Mouse (Mus musculus) brain, embryonic 18.5 days (tissue): ENCODE data around the gene Cdk5rap3.

ENCODE experiments used
- DNase-seq: peaks from one replicate; pipeline ENCODE4 v3.0.0-alpha.2; 2012; ENCODE audit warnings: low read depth, low spot score

Cdk5rap3 gene

DNA sequence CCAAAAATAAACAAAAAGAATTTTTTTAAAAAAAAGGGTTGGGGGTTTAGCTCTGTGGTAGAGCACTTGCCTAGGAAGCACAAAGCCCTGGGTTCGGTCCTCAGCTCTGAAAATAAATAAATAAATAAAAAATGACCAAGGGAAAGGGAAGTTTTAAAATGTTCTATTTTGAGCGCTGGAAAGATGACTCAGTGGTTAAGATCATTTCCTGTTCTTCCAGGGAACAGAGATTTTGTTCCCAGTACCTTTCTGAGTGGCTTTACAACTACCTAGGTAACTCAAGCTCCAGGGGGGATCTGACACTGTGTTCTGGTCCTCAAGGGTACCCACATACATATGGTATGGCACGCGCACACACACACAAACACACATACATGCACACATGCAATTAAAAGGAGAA is 20.4 kb downstream of the Cdk5rap3 start:
- DNase-seq: no peak

- no peak for DNase-seq
Measured at GRCm38 (mm10) chr11:96893203-96893842, 23.0 kb downstream of the Cdk5rap3 start.

- no peak for DNase-seq
Measured at GRCm38 (mm10) chr11:96891784-96892527, 24.3 kb downstream of the Cdk5rap3 start.

GRCm38 (mm10) chr11:96886942-96887546 is 29.3 kb downstream of the Cdk5rap3 start:
- no peak for DNase-seq

DNA sequence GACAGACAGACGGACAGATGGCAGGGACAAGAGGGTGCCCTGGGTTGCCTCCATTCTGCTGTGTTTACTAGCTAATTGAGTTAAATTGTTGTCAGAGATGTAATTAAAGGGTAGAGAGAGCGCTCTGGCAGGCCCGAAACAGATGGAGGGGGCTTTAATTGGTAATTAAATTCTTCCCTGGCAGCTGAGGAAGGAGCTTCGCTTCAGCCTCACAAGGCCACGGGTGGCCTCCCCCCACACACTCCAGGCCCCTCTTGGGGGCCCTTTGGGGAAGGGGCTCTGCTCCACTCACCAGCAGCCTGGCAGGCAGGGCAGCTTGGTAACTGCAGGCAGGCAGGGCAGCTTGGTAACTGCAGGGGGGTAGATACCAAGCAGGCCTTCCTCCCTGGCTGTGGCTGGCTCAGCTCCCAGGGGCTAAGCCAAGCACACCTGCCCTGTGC is 30.4 kb downstream of the Cdk5rap3 start:
- no peak for DNase-seq

DNA sequence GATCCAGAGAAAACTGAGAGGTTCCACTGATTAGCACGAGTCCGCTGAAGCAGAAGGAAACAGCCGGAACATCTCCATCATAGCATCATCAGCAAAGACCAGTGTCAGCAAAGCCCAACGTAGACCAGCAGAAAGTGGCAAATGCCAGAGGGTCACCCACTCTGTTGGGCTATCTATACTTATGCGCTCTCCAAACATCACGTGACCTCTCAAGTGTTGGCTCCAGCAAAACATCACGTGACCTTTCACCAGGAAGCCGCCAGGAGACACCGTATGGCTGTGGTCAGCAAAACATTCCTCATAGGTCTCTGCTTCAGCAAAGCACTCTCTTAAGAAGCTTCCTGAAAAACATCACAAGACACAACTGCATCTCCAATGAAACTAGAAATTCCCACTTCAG is 36.0 kb downstream of the Cdk5rap3 start:
- no peak for DNase-seq

- no peak for DNase-seq
Measured at GRCm38 (mm10) chr11:96879359-96879758, 36.9 kb downstream of the Cdk5rap3 start.

DNA sequence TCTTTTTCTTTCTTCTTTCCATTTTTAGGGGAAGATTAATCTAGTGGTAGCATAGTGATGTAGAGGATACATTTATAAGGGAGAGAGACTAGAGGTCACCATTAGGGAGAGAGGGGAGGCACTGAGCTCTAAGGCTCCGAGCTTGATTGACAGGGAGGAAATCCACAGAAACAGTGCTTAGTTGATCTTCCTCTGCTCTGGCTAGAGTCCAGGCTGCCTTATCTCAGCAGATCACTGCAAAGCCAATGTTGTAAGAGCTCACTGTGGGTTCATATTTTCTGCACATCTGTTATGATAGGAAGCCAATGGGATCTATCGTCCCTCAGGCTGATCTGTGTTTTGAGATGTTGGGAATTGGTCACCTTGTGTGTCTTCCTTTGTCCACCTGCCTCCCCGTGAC is 37.6 kb downstream of the Cdk5rap3 start:
- no peak for DNase-seq

GRCm38 (mm10) chr11:96877071-96877470 is 39.2 kb downstream of the Cdk5rap3 start:
- DNase-seq: no peak

- no peak for DNase-seq
Measured at GRCm38 (mm10) chr11:96876300-96877040, 39.8 kb downstream of the Cdk5rap3 start.

- DNase-seq: peak; percentile 73
Measured at GRCm38 (mm10) chr11:96875745-96876144, 40.6 kb downstream of the Cdk5rap3 start.

GRCm38 (mm10) chr11:96875270-96875669 is 41.0 kb downstream of the Cdk5rap3 start:
- no peak for DNase-seq

DNA sequence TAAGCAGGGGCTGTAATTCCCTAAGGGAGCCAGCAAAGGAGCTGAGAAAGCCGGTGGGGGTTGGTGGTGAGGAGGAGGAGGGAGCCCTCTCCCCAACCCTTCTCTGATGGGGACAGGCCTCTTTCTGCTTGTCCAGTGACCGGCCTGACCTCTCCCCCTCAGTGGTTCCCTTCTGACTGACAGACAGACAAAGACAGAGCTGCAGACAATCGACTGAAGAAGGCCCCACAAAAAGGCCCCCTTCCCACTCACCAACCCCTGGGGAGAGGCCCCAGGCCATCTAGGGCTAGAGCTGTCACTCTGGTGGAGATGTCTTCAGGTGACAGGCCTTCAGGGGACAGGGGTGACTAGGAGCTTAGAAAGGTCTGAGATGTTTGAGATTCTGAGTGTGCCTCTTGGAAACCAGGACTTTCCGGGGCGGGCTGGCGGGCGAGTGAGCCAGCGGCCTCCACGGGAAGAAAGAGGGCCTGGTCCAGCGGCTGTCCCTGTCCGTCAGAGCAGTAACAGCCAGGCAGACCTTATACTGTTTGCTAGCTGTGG is 42.6 kb downstream of the Cdk5rap3 start:
- DNase-seq: no peak

DNA sequence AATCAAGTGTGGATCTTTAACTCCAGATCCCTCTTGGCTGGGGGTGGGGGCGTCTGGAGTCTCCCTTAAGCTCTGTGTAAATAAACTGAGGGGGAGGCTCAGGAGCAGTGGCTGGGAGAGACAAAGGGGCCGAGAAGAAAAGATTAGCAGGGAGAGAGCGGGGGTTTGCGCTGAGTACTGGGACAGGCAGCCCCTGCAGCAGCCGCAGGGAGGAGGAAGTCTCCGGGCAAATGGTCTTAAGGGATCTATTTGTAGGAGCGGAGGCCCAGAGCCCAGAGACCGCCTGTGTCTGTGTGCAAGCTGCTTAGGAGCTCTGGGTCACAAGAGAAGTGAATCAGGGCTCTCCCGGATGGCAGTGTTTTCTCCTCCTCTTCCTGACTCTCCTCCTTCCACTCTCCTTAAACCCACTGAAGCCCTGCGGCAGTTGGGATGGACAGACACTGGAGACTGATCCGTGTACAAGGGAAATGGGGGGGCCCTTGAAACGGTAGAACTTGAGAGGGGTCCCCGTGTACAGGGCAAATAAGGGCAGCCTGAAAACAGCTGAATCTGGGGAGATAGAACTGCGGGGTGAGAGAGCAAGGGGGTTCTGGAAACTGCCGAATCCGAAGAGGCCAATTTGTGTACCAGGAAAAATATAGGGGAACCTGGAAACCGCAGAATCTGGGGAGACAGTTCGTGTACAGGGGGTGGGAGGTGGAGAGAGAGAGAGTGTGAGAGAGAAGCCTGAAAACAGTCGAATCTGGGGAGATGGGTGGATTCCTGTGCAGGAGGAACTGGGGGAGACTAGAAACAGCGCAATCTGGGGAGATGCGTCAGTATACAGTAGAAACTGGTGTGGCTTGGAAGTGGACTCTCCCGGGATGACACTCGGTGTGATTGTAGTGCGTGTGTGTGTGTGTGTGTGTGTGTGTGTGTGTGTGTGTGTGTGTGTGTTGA is 43.6 kb downstream of the Cdk5rap3 start:
- no peak for DNase-seq

- DNase-seq: no peak
Measured at GRCm38 (mm10) chr11:96867149-96867548, 49.1 kb downstream of the Cdk5rap3 start.

DNA sequence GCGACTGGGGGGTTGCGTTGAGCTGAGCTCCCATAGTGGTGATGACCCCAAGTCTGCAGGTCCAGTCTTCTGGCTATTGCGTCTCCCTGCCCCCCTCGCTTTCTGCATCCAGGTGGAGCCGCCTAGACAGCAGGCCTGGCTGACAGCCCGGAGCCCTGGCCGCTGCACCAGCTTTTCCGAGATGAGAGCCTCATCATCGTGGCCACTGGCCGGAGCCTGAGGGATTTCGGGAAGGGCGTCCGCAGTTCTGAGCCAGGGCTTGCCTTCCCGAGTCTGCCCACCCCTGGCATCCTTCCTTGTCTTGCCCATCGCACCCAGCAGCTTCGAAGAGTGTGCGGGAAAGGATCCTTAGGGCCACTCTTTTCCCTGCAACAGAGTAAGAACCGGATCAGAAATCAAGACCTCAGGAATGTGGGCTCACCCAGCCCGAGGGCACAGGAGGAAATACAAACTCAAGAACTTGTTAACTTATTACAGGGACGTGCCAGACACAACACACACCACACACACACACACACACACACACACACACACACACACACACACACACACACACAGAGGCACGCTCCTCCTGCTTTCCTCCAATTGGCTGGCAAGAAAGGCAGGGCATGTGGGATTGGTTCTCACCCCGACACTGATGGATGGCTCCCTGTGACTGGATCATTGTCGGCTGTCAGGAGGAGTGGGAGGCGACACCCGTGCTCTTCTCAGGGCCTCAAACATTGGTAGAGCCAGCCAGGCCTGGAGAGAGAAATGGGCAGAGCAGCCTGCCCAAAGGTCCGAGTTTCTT is 52.9 kb downstream of the Cdk5rap3 start:
- DNase-seq: no peak

DNA sequence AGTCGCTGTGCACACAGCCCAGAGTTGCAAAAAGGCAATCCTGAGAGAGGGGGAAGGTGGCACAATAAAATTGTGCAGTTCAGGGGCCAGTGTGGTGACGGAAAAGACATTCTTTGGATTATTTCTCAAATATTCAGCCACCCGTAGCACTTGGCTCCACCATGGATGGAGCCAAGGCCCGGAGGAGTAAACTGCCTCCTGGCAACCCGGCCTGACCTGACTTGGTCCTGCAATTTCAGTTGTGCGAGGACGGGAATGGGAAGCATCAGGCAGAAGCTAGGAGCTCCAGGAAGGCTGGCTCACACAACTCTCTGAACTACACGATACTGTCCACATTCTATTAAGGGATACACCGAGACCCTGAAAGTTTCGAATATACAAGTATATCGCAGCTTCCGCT is 53.8 kb downstream of the Cdk5rap3 start:
- DNase-seq: no peak

GRCm38 (mm10) chr11:96861878-96862289 is 54.4 kb downstream of the Cdk5rap3 start:
- DNase-seq: peak; percentile 84

- DNase-seq: no peak
Measured at GRCm38 (mm10) chr11:96861446-96861845, 54.9 kb downstream of the Cdk5rap3 start.

- no peak for DNase-seq
Measured at GRCm38 (mm10) chr11:96860564-96860963, 55.7 kb downstream of the Cdk5rap3 start.
